Mouse (Mus musculus) hindbrain, embryonic 10.5 days (tissue): Measurements from ENCODE around the gene Zbtb7b. TPM values are rescaled to one million over a fixed set of nuclear protein-coding genes. Genes with fewer than 3 reads are reported as not detected.

Source experiments
- DNase-seq: peaks from one replicate; pipeline ENCODE4 v3.0.0-alpha.2; 2017; ENCODE audit warnings: low spot score
- H3K27ac ChIP-seq: fragments of 300-500 bp; sonication (generic); 2 replicates; pipeline ENCODE4 v1.5.1; 2016; ENCODE audit warnings: mild to moderate bottlenecking, moderate library complexity
- H3K27me3 ChIP-seq: fragments of 300-500 bp; sonication (generic); 2 replicates; pipeline ENCODE4 v1.6.1; 2016; ENCODE audit warnings: mild to moderate bottlenecking; ENCODE audit not compliant: poor library complexity, insufficient read depth, severe bottlenecking
- H3K36me3 ChIP-seq: fragments of 300-500 bp; sonication (generic); 2 replicates; pipeline ENCODE4 v1.6.1; 2016; ENCODE audit warnings: mild to moderate bottlenecking, moderate library complexity
- H3K4me1 ChIP-seq: fragments of 300-500 bp; sonication (generic); replicated peaks from 2 replicates; pipeline ENCODE4 v1.6.1; 2016; ENCODE audit warnings: mild to moderate bottlenecking
- H3K4me3 ChIP-seq: fragments of 300-500 bp; sonication (generic); 2 replicates; pipeline ENCODE4 v1.5.1; 2016; ENCODE audit warnings: mild to moderate bottlenecking, moderate library complexity
- H3K9me3 ChIP-seq: fragments of 300-500 bp; sonication (generic); 2 replicates; pipeline ENCODE4 v1.6.1; 2016; ENCODE audit warnings: mild to moderate bottlenecking, moderate library complexity
- WGBS: fragments of 180-500 bp; shearing (Covaris S2); methylation state at CpG from one replicate; pipeline ENCODE4 v1.1.7; 2016; 5-methylcytosine and 5-hydroxymethylcytosine counted together
- polyA plus RNA-seq: library from polyadenylated mRNA; unstranded; fragments of >200 nt; fragmentation: Nextera tagmentation; extraction: Ambion mirVana; gene quantifications from 2 replicates; pipeline ENCODE4 v1.2.1, GENCODE M21; 2016

Zbtb7b gene
- polyA plus RNA-seq, 1 experiment from 2014 or later = 0.73 TPM

DNA sequence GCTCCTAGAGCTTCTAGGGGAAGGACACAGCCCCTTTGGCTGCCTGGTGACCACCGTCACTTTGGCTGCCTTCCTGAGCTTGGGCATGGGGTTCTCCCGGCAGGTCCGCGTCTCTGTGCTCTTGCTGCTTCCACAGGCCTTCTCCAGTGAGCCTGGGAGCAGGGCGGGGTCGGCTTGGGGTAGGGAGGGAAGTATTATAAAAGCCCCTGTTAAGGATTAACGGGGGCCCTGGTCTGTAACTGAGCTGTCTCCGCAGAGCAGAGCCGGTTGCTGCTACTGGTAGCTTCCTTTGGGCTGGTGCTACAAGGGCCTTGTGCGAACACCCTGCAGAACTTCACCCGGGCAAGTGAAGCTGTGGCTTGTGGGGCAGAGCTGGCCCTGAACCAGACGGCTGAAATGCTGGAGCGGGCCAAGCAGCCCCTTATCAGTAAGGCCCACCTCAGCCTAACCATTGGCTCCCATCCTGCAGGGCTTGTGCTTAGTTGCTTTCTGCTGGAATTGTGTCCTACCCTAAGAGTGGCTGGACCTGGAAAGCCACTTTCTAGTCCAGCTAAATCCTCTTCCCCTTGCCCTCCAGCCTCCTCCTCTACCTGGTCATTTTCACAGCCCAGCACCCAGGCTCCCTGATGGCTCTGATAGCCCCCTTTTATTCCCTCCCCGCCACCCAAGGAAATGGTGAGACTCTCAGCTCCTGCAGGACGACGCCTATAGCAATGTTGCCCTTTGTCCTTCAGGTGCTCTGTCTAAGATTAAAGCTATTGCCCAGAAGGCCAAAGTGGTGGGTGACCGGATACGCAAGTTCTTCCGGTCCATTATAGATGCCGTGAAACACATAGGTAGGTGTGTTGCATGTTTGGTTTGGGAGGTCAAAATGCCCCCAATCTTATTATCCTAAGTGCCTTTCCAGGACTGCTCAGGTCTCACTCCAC lies 28.8 kb downstream of the Zbtb7b start:
- H3K4me1 ChIP-seq = peaks cover 23% of the 10 kb centered on the region
- 78% methylated on average over 20 of the region's 20 CpGs for WGBS
- no peak overlapping the region for H3K4me3 ChIP-seq
- DNase-seq = no peak
- H3K36me3 ChIP-seq = no peaks in the 10 kb centered on the region
- H3K27me3 ChIP-seq = peaks cover 16% of the 10 kb centered on the region
- no peak overlapping the region for H3K27ac ChIP-seq
- no peaks in the 10 kb centered on the region for H3K9me3 ChIP-seq

GRCm38 (mm10) chr3:89365153-89365485 lies 29.5 kb downstream of the Zbtb7b start, which contains the start of gene Dcst1:
Gene Dcst1 (minus strand): TSS chr3:89365253.
- DNase-seq = no peak
- 79% methylated on average over 11 of the region's 11 CpGs for WGBS
- Histone ChIP-seq H3K9me3 (no peaks in the 10 kb centered on the region), H3K4me3 (no peak within 1 kb of the TSS), H3K4me1 (peaks cover 28% of the 10 kb centered on the region), H3K27ac (no peak within 1 kb of the TSS), H3K27me3 (peaks cover 16% of the 10 kb centered on the region), H3K36me3 (no peaks in the 10 kb centered on the region)

DNA sequence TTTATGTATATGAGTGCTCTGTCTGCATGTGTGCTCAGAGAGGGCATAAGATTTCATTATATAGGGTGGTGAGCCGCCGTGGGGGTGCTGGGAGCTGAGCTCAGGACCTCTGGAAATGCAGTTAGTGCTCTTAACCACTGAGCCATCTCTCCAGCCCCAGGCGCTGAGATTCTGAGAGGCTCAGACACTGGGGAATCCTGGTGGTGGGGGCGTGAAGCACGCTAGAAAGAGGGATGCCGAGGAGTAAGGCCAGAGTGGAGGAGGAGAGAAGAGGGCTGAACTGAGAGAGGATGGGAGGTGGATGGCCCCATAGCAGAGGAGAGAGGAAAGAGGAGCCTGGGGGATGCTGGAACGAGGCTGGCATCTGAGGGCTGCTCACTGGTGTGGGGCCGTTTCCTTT lies 29.9 kb downstream of the Zbtb7b start:
- H3K27me3 ChIP-seq = peaks cover 16% of the 10 kb centered on the region
- no peak for DNase-seq
- H3K27ac ChIP-seq = no peak overlapping the region
- H3K36me3 ChIP-seq = no peaks in the 10 kb centered on the region
- H3K4me1 ChIP-seq = peaks cover 33% of the 10 kb centered on the region
- no peak overlapping the region for H3K4me3 ChIP-seq
- no peaks in the 10 kb centered on the region for H3K9me3 ChIP-seq
- 54% methylated on average over 8 of the region's 8 CpGs for WGBS

DNA sequence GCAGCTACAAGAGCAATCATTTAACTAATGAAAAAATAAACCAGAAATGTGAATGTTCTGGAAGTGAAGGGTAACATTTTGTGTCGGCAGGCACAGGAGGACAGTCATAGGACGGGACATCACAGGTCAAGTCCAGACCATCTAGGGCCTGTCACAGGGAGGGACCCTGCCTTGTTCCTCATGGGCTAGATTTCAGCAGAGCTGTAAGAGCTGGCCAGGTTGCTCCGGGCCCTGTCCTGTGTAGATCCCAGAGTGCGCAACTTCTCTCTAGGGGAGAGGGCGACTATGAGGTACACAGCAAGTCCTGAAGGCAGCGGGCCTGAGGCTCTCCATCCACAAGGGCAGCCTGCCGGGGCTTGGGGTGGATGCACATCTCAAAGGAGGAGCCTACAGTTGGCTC lies 32.9 kb downstream of the Zbtb7b start, which contains the start of gene Dcst2:
Dcst2 (plus strand) TSS at position 301 of the 400 bp plus-strand sequence.
- WGBS = 87% methylated on average over 7 of the region's 7 CpGs

DNA sequence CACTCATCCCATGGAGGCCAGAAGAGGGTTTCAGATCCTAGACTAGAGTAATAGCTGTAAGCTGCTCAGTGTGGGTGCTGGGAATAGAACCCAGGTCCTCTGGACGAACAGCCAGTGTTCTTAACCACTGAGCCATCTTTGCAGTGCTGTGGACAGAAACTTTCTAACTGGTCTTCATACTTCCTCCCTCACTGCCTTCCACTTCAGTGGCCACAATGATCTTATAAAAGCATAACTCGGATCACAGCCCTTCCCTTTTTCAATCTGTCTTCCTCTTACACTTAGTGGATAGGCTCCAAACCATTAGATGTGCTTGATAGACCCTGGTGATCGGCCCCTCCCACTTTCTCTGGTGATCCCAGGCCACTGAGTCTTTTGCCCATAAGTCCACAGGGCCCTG lies 34.3 kb downstream of the Zbtb7b start:
- WGBS = 81% methylated on average over 3 of the region's 3 CpGs
- H3K9me3 ChIP-seq = no peaks in the 10 kb centered on the region
- H3K36me3 ChIP-seq = no peaks in the 10 kb centered on the region
- H3K4me3 ChIP-seq = no peak overlapping the region
- DNase-seq = no peak
- peak overlapping the region; percentile 59 for H3K27ac ChIP-seq
- peaks cover 16% of the 10 kb centered on the region; the same call in 1 of the 2 replicates for H3K27me3 ChIP-seq
- peaks cover 23% of the 10 kb centered on the region for H3K4me1 ChIP-seq

More for the DNA sequence above, 32.9 kb downstream of the Zbtb7b start, which contains the start of gene Dcst2:
- no peak within 1 kb of the TSS for H3K4me3 ChIP-seq
- H3K9me3 ChIP-seq = no peaks in the 10 kb centered on the region
- no peak for DNase-seq
- peaks cover 27% of the 10 kb centered on the region for H3K4me1 ChIP-seq
- peaks cover 16% of the 10 kb centered on the region for H3K27me3 ChIP-seq
- H3K27ac ChIP-seq = no peak within 1 kb of the TSS
- no peaks in the 10 kb centered on the region for H3K36me3 ChIP-seq

- no peaks in the 10 kb centered on the region for H3K9me3 ChIP-seq
- H3K27me3 ChIP-seq = peaks cover 17% of the 10 kb centered on the region; the same call in 1 of the 2 replicates
- DNase-seq = no peak
- no peak overlapping the region for H3K4me3 ChIP-seq
- 66% methylated on average over 6 of the region's 6 CpGs for WGBS
- no peaks in the 10 kb centered on the region for H3K36me3 ChIP-seq
- H3K4me1 ChIP-seq = peaks cover 22% of the 10 kb centered on the region
- H3K27ac ChIP-seq = peak overlapping the region; percentile 59; the same call in 1 of the 2 replicates
Measured at GRCm38 (mm10) chr3:89359630-89360029, 34.9 kb downstream of the Zbtb7b start.

DNA sequence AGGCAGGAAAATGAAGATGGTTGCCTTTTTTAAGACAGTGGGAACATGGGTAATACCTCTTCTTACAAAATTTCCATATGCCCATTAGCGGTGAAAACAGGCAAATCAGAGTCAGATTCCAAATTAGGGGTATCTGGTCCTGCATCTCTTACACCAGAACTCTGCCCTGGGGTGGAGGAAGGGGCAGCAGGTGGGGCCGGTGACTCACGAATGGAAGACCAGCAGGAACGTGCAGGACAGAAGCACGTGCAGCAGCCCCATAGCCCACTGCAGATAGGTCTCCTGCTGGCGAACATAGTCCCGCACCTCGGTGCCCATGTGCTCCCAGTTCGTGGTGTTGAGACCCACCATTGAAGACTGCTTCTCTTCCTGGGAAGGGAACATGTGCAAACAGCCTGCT lies 38.5 kb downstream of the Zbtb7b start:
- no peaks in the 10 kb centered on the region for H3K36me3 ChIP-seq

GRCm38 (mm10) chr3:89355512-89355902 lies 39.1 kb downstream of the Zbtb7b start:
- Histone ChIP-seq H3K27ac (no peak overlapping the region; the same call in 1 of the 2 replicates), H3K36me3 (no peaks in the 10 kb centered on the region), H3K9me3 (no peaks in the 10 kb centered on the region), H3K4me1 (peaks cover 37% of the 10 kb centered on the region), H3K4me3 (0 out of 2 replicates have a peak overlapping the region, but pooled peaks have one; percentile 6), H3K27me3 (peaks cover 49% of the 10 kb centered on the region)
- WGBS = 78% methylated on average over 6 of the region's 6 CpGs
- DNase-seq = no peak

More for the DNA sequence above, 38.5 kb downstream of the Zbtb7b start:
- H3K27me3 ChIP-seq = peaks cover 44% of the 10 kb centered on the region
- no peaks in the 10 kb centered on the region for H3K9me3 ChIP-seq
- H3K4me3 ChIP-seq = no peak overlapping the region
- H3K27ac ChIP-seq = no peak overlapping the region
- 71% methylated on average over 9 of the region's 9 CpGs for WGBS
- peaks cover 36% of the 10 kb centered on the region for H3K4me1 ChIP-seq
- DNase-seq = no peak

GRCm38 (mm10) chr3:89354816-89355511 lies 39.6 kb downstream of the Zbtb7b start:
- peaks cover 55% of the 10 kb centered on the region for H3K27me3 ChIP-seq

DNA sequence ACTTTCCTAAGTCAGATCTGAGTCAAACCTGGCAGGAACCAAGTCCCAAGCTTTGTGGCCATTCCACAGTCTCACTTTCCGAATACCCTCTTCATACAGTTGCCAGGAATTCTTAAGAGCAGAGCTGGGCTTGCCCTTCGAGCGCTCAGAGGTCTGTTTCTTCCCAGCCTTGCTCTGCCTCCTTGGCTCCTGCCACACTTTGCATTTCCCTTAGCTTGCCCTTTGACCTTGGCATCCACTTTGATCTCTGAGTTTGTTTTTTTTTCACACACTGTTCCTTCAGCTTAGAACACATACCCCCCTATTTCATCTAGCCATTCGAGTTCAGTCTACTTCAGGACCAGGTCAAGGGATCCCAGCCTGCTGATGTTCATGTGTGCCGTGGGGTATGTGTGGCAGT lies 43.3 kb downstream of the Zbtb7b start:
- Histone ChIP-seq H3K27ac (no peak overlapping the region), H3K9me3 (no peaks in the 10 kb centered on the region), H3K36me3 (0 out of 2 replicates have a peak, but pooled peaks cover 8% of the 10 kb centered on the region), H3K4me3 (no peak overlapping the region), H3K4me1 (peaks cover 55% of the 10 kb centered on the region), H3K27me3 (peaks cover 75% of the 10 kb centered on the region)
- 51% methylated on average over 5 of the region's 5 CpGs for WGBS
- no peak for DNase-seq

More at GRCm38 (mm10) chr3:89354816-89355511, 39.6 kb downstream of the Zbtb7b start:
- 19% methylated on average over 5 of the region's 5 CpGs for WGBS
- Histone ChIP-seq H3K36me3 (no peaks in the 10 kb centered on the region), H3K4me1 (peaks cover 38% of the 10 kb centered on the region), H3K9me3 (no peaks in the 10 kb centered on the region), H3K4me3 (0 out of 2 replicates have a peak overlapping the region, but pooled peaks have one; percentile 6), H3K27ac (no peak overlapping the region; the same call in 1 of the 2 replicates)
- DNase-seq = peak; percentile 87

DNA sequence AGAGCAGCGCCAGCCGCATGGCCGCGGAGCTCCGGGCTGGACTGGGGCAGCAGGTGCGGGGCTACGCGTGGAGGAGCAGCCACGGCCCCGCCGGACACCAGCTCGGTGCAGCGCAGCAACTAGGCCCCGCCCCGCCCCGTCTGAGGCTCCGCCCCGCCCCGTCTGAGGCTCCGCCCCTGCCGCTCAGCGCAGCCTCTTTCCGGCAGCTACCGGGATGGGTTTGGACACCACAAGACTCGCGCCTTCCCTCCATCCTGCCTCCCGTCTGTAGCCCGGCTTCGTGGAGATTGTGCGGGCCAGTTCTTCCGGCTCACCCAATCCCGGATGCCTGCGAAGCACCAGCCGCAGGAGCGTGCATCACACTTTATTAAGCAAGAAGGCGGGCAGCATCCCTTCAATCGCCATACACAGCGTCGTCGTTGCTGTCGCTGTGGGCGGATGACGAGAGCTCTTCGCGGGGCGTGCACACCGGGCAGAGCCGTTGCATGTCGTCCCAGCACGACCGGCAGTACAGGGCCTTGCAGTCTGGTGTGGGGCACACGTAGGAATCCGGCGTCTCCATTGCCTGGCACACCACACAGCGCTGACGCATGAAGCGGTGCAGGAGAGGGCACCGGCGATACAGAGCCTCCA lies 44.6 kb downstream of the Zbtb7b start, which contains the start of gene Adam15:
Adam15 (minus strand) TSS at position 128 of the 633 bp plus-strand sequence.
- peak within 1 kb of the TSS; percentile 86 for H3K27ac ChIP-seq
- DNase-seq = peak; percentile 90
- H3K36me3 ChIP-seq = peaks cover 20% of the 10 kb centered on the region
- peaks cover 49% of the 10 kb centered on the region for H3K4me1 ChIP-seq
- WGBS = 1% methylated on average over 59 of the region's 59 CpGs
- H3K27me3 ChIP-seq = peaks cover 65% of the 10 kb centered on the region
- no peaks in the 10 kb centered on the region for H3K9me3 ChIP-seq
- H3K4me3 ChIP-seq = peak within 1 kb of the TSS; percentile 73
